Mouse (Mus musculus): ENCODE measurements around the gene Gpnmb.

Gene Gpnmb

DNA sequence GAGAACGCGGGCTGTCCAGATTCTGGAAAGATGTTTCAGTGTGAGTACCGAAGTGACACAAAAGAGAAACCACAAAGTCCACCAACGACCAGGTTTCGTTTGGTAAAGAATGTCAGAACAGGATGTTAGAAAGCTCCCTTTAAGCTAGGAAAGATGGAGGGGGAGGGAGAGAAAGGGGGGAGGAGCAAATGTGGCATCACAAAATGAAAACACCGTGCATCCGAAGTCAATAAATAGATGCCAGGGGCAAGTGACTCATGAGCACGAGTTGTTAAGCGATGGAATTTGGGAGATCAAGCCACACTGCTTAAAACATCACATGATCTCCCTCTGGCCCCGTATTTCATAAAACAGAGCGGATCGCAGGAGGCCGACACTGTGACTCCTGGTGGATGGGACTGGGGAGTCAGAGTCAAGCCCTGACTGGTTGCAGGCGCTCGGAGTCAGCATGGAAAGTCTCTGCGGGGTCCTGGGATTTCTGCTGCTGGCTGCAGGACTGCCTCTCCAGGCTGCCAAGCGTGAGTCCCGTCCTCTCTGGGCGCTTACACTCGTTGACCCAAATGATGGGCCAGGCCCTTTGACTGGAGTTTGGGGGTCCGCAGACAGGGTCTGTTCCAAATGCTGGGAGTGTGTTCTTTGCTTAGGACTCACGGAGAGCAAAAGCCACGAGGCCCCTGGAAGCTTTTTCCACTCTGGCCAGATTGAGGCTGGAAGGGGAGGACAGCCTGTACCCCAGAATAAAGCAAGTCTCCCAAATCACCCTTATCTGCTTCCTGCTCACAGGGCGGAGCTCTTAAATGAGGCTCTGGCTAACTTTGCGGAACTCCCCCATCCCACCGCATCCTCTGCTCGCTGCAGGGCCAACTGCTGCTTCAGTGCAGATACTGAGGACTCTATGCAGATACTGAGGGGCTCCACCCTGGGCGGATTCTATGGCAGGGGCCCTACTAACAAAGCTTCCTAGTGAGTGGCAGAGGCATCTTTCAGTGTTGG lies at the start of gene Gpnmb:
Gpnmb (plus strand) TSS at position 272 of the 993 bp plus-strand sequence.
- DNase-seq (ENCODE audit: low read depth, low spot score): no peak

DNA sequence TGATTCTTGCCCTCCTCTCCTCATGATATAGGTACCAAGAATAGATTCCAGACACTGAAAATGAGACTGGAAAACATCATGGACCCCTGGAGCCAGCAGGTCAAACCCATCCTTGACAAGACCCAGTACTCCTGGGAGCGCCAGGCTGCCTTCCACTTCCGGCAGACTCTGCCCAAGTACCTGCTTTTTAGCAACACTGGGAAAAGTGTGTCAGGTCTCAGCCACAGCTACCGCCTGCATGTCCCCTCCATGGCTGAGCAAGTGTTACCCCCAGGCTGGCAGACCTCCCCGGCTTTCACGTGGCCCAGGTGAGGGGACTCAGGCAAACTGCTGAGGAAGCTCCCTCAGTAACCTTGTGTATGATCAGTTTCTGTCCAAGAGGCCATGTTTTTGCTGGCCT lies 46.4 kb upstream of the Gpnmb start:
- DNase-seq (ENCODE audit: low read depth, low spot score): no peak

DNA sequence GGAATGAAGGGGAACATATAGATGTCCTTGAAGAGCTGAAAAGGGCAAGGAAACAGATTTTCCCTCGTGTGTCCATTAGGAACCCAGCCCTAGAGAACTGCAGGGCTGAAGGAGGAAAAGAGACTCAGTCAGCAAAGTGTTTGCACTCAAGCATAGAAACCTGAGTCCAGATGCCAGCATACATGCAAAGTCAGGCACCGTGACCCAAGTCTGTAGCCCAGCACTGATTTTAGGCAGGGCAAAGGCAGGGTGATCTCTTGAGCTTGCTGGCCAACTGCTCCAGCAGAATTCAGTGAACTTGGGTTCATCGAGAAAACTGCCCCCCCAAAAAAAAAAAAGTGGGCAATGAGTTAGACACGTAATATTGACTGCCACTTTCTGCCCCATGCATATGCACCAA lies 44.4 kb upstream of the Gpnmb start:
- DNase-seq (ENCODE audit: low read depth, low spot score): no peak

GRCm38 (mm10) chr6:48998186-48998585 lies 38.2 kb upstream of the Gpnmb start:
- DNase-seq (ENCODE audit: low read depth, low spot score): no peak

DNA sequence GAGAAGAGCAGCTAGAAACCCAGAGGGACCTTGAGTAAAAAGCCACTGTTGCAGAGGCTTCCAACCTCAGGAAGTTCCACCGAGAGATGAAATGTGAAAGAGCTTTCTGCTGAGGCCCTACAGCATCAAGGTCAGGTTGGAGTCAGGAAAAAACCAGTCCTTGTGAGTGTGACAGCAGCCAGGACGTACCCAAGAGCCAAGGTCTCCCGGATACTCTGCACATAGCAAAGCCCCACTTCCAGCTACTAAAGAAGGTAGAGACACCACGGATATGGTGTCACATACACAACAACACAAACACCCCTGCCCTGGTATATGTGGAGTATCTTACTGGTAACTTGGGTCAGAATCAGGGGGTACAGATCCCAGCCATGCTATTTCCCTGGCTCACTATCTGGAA lies 37.5 kb upstream of the Gpnmb start:
- DNase-seq (ENCODE audit: low read depth, low spot score): no peak

DNA sequence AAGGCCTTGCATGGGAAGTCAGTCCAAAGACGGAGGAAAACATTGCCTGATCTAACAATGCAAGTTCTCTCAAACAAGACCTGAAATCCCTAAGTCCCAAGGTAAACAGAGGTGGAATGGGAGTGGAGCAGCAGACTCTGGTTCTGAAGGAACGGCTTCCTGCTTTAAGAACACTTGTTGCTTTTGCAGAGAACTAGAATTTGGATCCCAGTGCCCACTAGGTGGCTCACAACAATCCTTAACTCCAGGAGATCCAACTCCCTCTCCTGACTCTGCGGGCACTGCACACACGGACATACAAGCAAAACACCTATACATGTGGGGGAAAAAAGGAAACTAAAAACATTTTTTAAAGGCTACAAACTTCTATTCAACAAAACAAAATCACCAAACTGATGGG lies 33.0 kb upstream of the Gpnmb start:
- no peak for DNase-seq (ENCODE audit: low read depth, low spot score)

DNA sequence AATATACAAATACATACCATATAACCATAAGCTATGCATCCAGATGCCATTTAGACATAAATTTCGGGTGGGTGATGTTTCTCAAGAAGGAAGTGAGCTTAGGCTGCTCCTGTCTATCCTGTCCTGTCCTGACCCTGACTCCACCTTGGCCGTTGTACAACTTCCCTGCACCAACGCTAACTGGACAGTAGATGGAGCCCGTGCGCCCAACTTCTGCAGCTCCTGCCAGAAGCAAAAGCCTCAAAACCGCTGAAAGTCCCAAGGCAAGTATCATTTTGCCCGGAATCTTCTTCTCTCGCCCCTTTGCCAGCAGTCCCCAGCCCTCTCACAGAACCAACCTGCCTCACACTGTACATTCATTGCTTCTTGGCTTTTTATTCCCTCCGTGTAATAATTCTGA lies 28.4 kb upstream of the Gpnmb start:
- DNase-seq (ENCODE audit: low read depth, low spot score): peak; percentile 16

DNA sequence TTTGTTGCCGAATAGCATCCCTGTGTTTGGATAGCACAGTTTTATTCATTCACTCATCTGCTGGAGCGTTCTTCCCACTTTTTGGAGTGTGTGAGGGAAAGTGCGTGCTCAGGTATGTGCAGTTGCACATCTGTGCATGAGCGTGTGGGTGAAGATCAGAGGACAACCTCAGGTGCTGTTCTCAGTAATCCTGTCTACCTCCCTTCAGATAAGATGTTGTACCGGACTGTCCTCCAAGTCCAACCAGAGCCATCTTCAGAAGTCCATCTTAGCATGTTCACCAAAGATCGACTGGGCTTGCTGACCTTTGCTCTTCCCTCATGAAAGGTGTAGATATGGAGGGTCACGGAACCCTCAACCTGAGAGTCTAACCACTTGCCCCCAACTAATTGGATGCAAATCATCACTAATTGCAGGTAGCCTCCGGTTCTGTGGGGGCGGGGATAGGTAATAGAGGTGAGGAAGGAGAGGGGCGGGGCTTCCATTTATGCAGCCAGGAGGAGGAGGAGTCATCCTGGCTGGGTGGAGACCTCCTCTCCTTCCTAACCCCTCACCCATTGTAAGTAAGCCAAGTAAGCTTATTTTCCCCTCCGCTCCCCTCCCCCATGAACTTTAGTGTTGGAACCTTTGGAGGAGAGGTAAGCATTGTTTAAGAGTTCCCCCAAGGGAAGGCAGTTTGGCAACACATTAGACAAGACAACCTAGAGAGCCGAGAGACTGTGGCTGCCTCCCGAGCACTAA lies 27.8 kb upstream of the Gpnmb start:
- no peak for DNase-seq (ENCODE audit: low read depth, low spot score)

GRCm38 (mm10) chr6:49009161-49009555 lies 27.2 kb upstream of the Gpnmb start:
- DNase-seq (ENCODE audit: low read depth, low spot score): no peak

DNA sequence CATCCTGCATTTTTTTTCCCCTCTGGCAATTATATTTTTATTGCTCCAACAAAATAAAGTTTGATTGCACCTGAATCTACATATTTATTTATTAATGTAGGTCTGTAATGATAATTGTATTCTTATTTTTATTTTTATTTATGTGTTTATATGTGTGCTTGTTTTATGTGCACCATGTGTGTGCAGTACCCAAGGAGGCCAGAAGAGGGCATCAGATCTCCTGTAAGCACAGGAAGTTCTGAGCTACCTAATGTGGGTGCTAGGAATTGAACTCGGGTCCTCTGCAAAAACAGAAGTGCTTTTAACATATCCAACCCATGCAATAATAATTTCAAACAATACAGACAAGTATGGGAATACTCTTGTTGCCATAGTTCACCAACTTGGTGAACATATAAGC lies 26.7 kb upstream of the Gpnmb start:
- DNase-seq (ENCODE audit: low read depth, low spot score): no peak

DNA sequence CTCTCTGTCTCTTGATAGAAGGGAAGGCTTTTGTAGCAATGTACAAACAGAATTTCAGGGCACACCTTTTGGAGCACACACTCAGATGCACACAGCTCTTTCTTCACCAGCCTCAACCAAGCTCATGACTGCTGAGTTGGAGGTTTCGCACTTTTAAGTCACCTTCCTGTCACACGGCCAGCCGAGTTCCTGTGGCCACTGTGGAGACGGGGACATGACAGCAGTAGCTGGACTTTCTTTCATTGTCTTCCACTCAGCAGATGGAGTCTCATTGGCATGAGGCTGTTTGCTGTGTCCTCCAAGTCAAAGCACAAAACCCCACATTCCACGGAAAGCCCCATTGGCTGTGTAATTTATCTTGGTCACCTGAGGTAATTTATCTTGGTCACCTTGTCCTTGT lies 25.2 kb upstream of the Gpnmb start:
- DNase-seq (ENCODE audit: low read depth, low spot score): no peak

GRCm38 (mm10) chr6:49013023-49013422 lies 23.3 kb upstream of the Gpnmb start:
- no peak for DNase-seq (ENCODE audit: low read depth, low spot score)

- DNase-seq (ENCODE audit: low read depth, low spot score): no peak
These were observed 22.9 kb upstream of the Gpnmb start for GRCm38 (mm10) chr6:49013458-49013857.

- DNase-seq (ENCODE audit: low read depth, low spot score): no peak
These were observed 19.2 kb upstream of the Gpnmb start for GRCm38 (mm10) chr6:49017150-49017549.

GRCm38 (mm10) chr6:49019341-49019740 lies 17.0 kb upstream of the Gpnmb start:
- DNase-seq (ENCODE audit: low read depth, low spot score): no peak

GRCm38 (mm10) chr6:49021141-49022012 lies 15.0 kb upstream of the Gpnmb start:
- peak; percentile 72 for DNase-seq (ENCODE audit: low read depth, low spot score)

- DNase-seq (ENCODE audit: low read depth, low spot score): no peak
These were observed 14.0 kb upstream of the Gpnmb start for GRCm38 (mm10) chr6:49022384-49022783.

GRCm38 (mm10) chr6:49023315-49023714 lies 13.0 kb upstream of the Gpnmb start:
- DNase-seq (ENCODE audit: low read depth, low spot score): no peak

GRCm38 (mm10) chr6:49025290-49025689 lies 11.1 kb upstream of the Gpnmb start:
- DNase-seq (ENCODE audit: low read depth, low spot score): no peak

GRCm38 (mm10) chr6:49026496-49026895 lies 9.8 kb upstream of the Gpnmb start:
- no peak for DNase-seq (ENCODE audit: low read depth, low spot score)

DNA sequence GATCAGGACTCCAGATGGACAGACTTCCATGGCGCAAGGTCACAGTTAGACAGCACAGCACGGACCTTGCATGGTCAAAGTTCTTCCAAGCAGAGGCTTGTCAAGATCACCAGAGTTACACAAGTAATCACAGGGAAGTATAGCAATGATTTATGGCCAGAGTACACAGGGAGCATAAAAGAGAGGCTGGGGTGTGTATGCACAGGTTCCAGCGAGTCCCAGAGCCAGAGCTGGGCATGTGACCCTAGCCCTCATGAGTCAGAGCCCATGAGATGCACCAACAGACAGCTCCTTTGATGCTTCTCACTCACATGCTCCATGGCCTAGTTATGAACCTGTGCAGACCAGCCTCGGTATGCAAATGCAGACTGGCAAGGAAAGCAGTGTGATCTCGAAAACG lies 8.3 kb upstream of the Gpnmb start:
- no peak for DNase-seq (ENCODE audit: low read depth, low spot score)

DNA sequence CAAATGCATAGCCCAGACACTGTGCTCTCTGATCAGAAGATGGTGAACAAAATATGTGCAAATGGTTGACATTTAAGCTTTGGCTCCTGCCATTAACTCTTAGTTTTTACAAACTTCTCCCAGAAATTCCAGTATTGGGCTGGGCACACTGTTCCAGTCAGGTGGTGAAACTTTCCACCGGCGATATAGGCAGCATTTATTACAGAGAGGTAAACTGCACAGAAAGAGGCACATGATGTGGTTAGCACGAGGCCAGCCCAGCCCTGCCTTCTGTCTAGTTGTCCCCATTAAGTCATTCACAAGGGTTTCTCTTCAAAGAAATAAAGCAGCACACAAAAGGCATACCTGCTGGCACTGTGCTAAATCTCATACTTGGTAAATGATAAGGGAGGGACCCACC lies 7.6 kb upstream of the Gpnmb start:
- DNase-seq (ENCODE audit: low read depth, low spot score): no peak
